Mouse (Mus musculus) small intestine, adult 2 months (tissue): ENCODE data around the gene Hoxd8.

Source experiments
- CTCF ChIP-seq: fragments of 200-500 bp; IDR thresholded peaks from 2 replicates; pipeline ENCODE4 v1.5.1; 2012; ENCODE audit warnings: low read depth, mild to moderate bottlenecking, control low read depth, inconsistent platforms, low read length, moderate library complexity, mixed read lengths; ENCODE audit not compliant: insufficient replicate concordance, insufficient read length; ENCODE audit errors: extremely low read depth
- POLR2A ChIP-seq: fragments of 200-500 bp; IDR thresholded peaks from 2 replicates; pipeline ENCODE4 v1.6.1; 2012; ENCODE audit warnings: low read depth, mild to moderate bottlenecking, control low read depth, inconsistent platforms, low read length, moderate library complexity

- TF ChIP-seq CTCF (no peak), POLR2A (no peak)
Measured at GRCm38 (mm10) chr2:74698201-74699052, 6.0 kb upstream of the Hoxd8 start.
